Mouse (Mus musculus) gastrocnemius, postnatal 36 days (tissue): ENCODE data around the gene Mpig6b. TPM values are rescaled to one million over a fixed set of nuclear protein-coding genes. Genes with fewer than 3 reads are reported as not detected.
A peak's percentile ranks its signal among the peaks of the same experiment; 100 is the strongest.

Source experiments
- DNase-seq, 2 experiments: peaks; one replicate each; pipeline ENCODE4 v3.0.0; 2022
- intact Hi-C: fragments of 180-260 bp; cut with DNase I; formaldehyde crosslinking; loops from one replicate; pipeline ENCODE4 v1.15.1; 2025
- total RNA-seq, 2 experiments: library from RNA; stranded (reverse); gene quantifications; 2 replicates each; pipeline ENCODE4 v1.2.3; 2021

Mpig6b gene
- total RNA-seq, 2 experiments from 2014 or later = not detected

- intact Hi-C loops = loop anchor here (2.0 to 5.0 kb wide), 2 partner anchors 36 to 65 kb away; partner anchors contain the start of genes Abhd16a, Ddah2 and Ly6g6f
- peak in 1 of 2 experiments; percentile 11 for DNase-seq
Observed at GRCm38 (mm10) chr17:35022541-35023060, 43.4 kb downstream of the Mpig6b start.

- peak in 1 of 2 experiments; percentile 14 for DNase-seq
- intact Hi-C loops = loop anchor here (1.0 to 5.0 kb wide), 3 partner anchors 37 to 83 kb away; partner anchors contain the start of genes Abhd16a, Ddah2 and Ly6g6f
Observed at GRCm38 (mm10) chr17:35021842-35022477, 44.0 kb downstream of the Mpig6b start.

GRCm38 (mm10) chr17:35021163-35021808 is 44.7 kb downstream of the Mpig6b start:
- intact Hi-C loops = loop anchor here (1.0 to 5.0 kb wide), 2 partner anchors 66 to 84 kb away; partner anchors contain the start of genes Abhd16a and Ly6g6f
- DNase-seq = peak; percentile 84 to 90

GRCm38 (mm10) chr17:35020551-35020950 is 45.4 kb downstream of the Mpig6b start:
- intact Hi-C loops = loop anchor here (5.0 kb wide), 1 partner anchor 67 kb away; the partner anchor contains the start of genes Abhd16a and Ly6g6f
- no peak for DNase-seq

GRCm38 (mm10) chr17:35019894-35020293 is 46.1 kb downstream of the Mpig6b start:
- no peak for DNase-seq
- intact Hi-C loops = loop anchor here (5.0 kb wide), 1 partner anchor 67 kb away; the partner anchor contains the start of genes Abhd16a and Ly6g6f

- DNase-seq = no peak
- intact Hi-C loops = no loop called here
Observed at GRCm38 (mm10) chr17:35018171-35018570, 47.8 kb downstream of the Mpig6b start.

GRCm38 (mm10) chr17:35017706-35018030 is 48.3 kb downstream of the Mpig6b start:
- DNase-seq = peak in 1 of 2 experiments; percentile 13
- intact Hi-C loops = no loop called here

GRCm38 (mm10) chr17:35016791-35017705 is 48.9 kb downstream of the Mpig6b start:
- intact Hi-C loops = no loop called here

GRCm38 (mm10) chr17:35016376-35016775 is 49.6 kb downstream of the Mpig6b start, which contains the start of gene Vwa7:
Gene Vwa7 (plus strand): TSS chr17:35016579.
- intact Hi-C loops = no loop called here
- DNase-seq = peak in 1 of 2 experiments; percentile 49

More at GRCm38 (mm10) chr17:35016791-35017705, 48.9 kb downstream of the Mpig6b start:
- DNase-seq = no peak

- DNase-seq = no peak
- intact Hi-C loops = no loop called here
Observed at GRCm38 (mm10) chr17:35015296-35015695, 50.7 kb downstream of the Mpig6b start.

- no peak for DNase-seq
- intact Hi-C loops = no loop called here
Observed at GRCm38 (mm10) chr17:35013221-35013620, 52.8 kb downstream of the Mpig6b start.

Other genes starting within 250 kb of the Mpig6b start
- gene Stk19, start 229.2 kb downstream of the Mpig6b start, total RNA-seq = 1 to 10 TPM; 5.8 to 8.7 TPM
- 1 to 10 TPM; 6.5 to 9.1 TPM for gene Dxo, start 229.2 kb downstream of the Mpig6b start, total RNA-seq
- gene Skiv2l, start 216.0 kb downstream of the Mpig6b start, total RNA-seq = 10 to 100 TPM; 17.0 to 20.0 TPM
- gene Nelfe, start 215.8 kb downstream of the Mpig6b start, total RNA-seq = 1 to 10 TPM; 8.8 to 9.0 TPM
- gene Cfb, start 203.7 kb downstream of the Mpig6b start, total RNA-seq = 1 to 10 TPM; 1.5 to 3.4 TPM
- gene Zbtb12, start 186.7 kb downstream of the Mpig6b start, total RNA-seq = 1 to 10 TPM; 4.6 to 5.7 TPM
- under 1 TPM in 1 of 2 experiments, not detected in 1; 0.20 TPM for gene Gm20547, start 184.1 kb downstream of the Mpig6b start, total RNA-seq
- 1 to 10 TPM; 1.4 to 1.5 TPM for gene C2, start 167.9 kb downstream of the Mpig6b start, total RNA-seq
- gene Ehmt2, start 167.7 kb downstream of the Mpig6b start, total RNA-seq = 10 to 100 TPM; 24.7 to 28.2 TPM
- gene Slc44a4, start 151.7 kb downstream of the Mpig6b start, total RNA-seq = under 1 TPM in 1 of 2 experiments, not detected in 1; 0.17 TPM
- gene Neu1, start 134.9 kb downstream of the Mpig6b start, total RNA-seq = 1 to 10 TPM; 8.0 to 8.5 TPM
- 1 to 10 TPM; 4.6 to 6.1 TPM for gene Hspa1b, start 106.9 kb downstream of the Mpig6b start, total RNA-seq
- not detected for gene Gm20481, start 96.3 kb downstream of the Mpig6b start, total RNA-seq
- 10 to 100 TPM in 1 of 2 experiments, 1 to 10 TPM in 1; 8.8 to 10.1 TPM for gene Hspa1a, start 94.0 kb downstream of the Mpig6b start, total RNA-seq
- 10 to 100 TPM; 18.6 to 23.2 TPM for gene Hspa1l, start 93.5 kb downstream of the Mpig6b start, total RNA-seq
- gene Lsm2, start 84.3 kb downstream of the Mpig6b start, total RNA-seq = 10 to 100 TPM; 13.1 to 15.3 TPM
- 10 to 100 TPM; 29.3 to 31.8 TPM for gene Vars, start 65.2 kb downstream of the Mpig6b start, total RNA-seq
- gene Vwa7, start 49.6 kb downstream of the Mpig6b start, total RNA-seq = 10 to 100 TPM; 11.3 to 12.8 TPM
- gene Sapcd1, start 38.2 kb downstream of the Mpig6b start, total RNA-seq = not detected
- gene Msh5, start 19.4 kb downstream of the Mpig6b start, total RNA-seq = under 1 TPM; 0.20 to 0.35 TPM
- gene Clic1, start 16.2 kb downstream of the Mpig6b start, total RNA-seq = 10 to 100 TPM; 10.9 to 12.0 TPM
- gene Ddah2, start 7.1 kb downstream of the Mpig6b start, total RNA-seq = 1 to 10 TPM; 8.4 to 8.9 TPM
- not detected for gene Ly6g6c, start 796 bp downstream of the Mpig6b start, total RNA-seq
- not detected for gene Ly6g6e, start 10.7 kb upstream of the Mpig6b start, total RNA-seq
- 1 to 10 TPM in 1 of 2 experiments, not detected in 1; 1.8 TPM for gene Ly6g6d, start 11.9 kb upstream of the Mpig6b start, total RNA-seq
- not detected for gene Ly6g6f, start 19.4 kb upstream of the Mpig6b start, total RNA-seq
- gene Abhd16a, start 23.1 kb upstream of the Mpig6b start, total RNA-seq = 10 to 100 TPM; 67.7 to 73.9 TPM
- gene Ly6g5c, start 42.1 kb upstream of the Mpig6b start, total RNA-seq = not detected
- gene Ly6g5b, start 49.2 kb upstream of the Mpig6b start, total RNA-seq = not detected
- 1 to 10 TPM; 6.0 to 7.8 TPM for gene Gpank1, start 55.3 kb upstream of the Mpig6b start, total RNA-seq
- gene Csnk2b, start 55.9 kb upstream of the Mpig6b start, total RNA-seq = 100 to 1,000 TPM; 145 to 170 TPM
- 10 to 100 TPM; 13.0 to 17.0 TPM for gene D17H6S53E, start 60.2 kb upstream of the Mpig6b start, total RNA-seq
- not detected for gene Apom, start 65.9 kb upstream of the Mpig6b start, total RNA-seq
- 100 to 1,000 TPM; 191 to 208 TPM for gene Bag6, start 69.0 kb upstream of the Mpig6b start, total RNA-seq
- 10 to 100 TPM; 88.4 to 93.0 TPM for gene Prrc2a, start 98.7 kb upstream of the Mpig6b start, total RNA-seq
- under 1 TPM in 1 of 2 experiments, not detected in 1; 0.47 TPM for gene Aif1, start 109.9 kb upstream of the Mpig6b start, total RNA-seq
- 1 to 10 TPM in 1 of 2 experiments, under 1 TPM in 1; 0.74 to 1.5 TPM for gene Lst1, start 122.3 kb upstream of the Mpig6b start, total RNA-seq
- gene Ltb, start 128.3 kb upstream of the Mpig6b start, total RNA-seq = under 1 TPM in 1 of 2 experiments, not detected in 1; 0.46 TPM
- gene Tnf, start 135.8 kb upstream of the Mpig6b start, total RNA-seq = under 1 TPM in 1 of 2 experiments, not detected in 1; 0.46 TPM
- gene Lta, start 139.2 kb upstream of the Mpig6b start, total RNA-seq = under 1 TPM; 0.36 to 0.62 TPM
- gene Gm16181, start 154.7 kb upstream of the Mpig6b start, total RNA-seq = not detected
- gene Atp6v1g2, start 167.5 kb upstream of the Mpig6b start, total RNA-seq = 1 to 10 TPM; 1.7 to 2.4 TPM
- gene Nfkbil1, start 169.6 kb upstream of the Mpig6b start, total RNA-seq = 1 to 10 TPM; 5.5 to 8.7 TPM
- 10 to 100 TPM; 67.7 to 83.0 TPM for gene Ddx39b, start 175.6 kb upstream of the Mpig6b start, total RNA-seq
- 10 to 100 TPM; 28.2 to 39.1 TPM for gene H2-D1, start 196.5 kb upstream of the Mpig6b start, total RNA-seq